Mouse (Mus musculus): Measurements from ENCODE around the gene Dock8.
A peak's percentile ranks its signal among the peaks of the same experiment; 100 is the strongest.

The Dock8 gene

DNA sequence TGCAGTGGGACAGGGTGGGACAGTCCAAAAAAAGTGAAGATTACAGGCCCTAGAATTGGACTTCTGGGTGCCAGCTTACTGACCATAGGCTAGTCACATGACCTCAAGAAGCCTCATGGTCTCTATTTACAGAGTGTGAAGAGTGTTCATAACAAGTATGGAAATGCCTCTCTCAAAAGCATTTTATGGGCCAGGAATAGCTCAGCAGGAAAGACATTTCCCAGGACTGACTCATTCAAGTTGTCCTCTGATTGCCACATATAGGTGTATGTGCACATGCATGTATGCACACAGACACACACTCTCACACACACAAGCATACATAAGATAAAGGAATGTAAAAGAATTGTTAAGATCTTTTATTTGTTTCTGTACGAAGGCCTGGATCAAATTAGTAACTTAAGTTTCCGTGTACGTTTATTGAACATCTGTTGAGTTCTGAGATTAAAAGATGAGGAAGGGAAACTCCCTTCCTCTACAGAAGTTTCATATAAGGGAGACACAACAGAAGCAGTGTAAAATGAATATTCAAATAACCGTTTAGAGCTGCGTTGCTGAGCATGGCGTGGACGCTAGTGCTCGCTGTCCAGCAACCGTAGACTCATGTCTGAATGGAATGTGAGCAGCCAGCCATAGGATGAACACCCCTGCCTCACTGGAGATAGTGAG is 63.0 kb downstream of the Dock8 start:
- DNase-seq (ENCODE audit: low read depth, low spot score), result no peak

DNA sequence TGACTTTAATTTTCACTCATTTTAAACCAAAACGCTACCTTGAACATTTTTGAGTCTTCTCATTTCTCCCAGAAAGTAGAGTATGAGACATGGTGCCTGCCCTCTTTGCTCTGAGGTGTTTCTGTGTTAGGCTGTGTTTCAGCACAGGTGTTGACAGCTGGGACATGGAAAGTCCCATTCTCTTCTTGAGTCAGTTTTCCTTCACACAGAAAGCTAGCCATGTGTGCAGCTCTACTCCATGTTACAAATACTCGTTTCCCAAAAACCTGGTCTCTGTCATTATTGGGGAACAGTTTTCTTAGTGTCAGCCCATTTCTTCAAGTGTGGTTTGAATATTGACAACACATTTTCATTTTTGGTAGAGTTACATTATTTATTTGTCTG is 63.5 kb downstream of the Dock8 start:
- no peak for DNase-seq (ENCODE audit: low read depth, low spot score)

- DNase-seq (ENCODE audit: low read depth, low spot score), result no peak
Measured at GRCm38 (mm10) chr19:25066229-25066628, 66.9 kb downstream of the Dock8 start.

DNA sequence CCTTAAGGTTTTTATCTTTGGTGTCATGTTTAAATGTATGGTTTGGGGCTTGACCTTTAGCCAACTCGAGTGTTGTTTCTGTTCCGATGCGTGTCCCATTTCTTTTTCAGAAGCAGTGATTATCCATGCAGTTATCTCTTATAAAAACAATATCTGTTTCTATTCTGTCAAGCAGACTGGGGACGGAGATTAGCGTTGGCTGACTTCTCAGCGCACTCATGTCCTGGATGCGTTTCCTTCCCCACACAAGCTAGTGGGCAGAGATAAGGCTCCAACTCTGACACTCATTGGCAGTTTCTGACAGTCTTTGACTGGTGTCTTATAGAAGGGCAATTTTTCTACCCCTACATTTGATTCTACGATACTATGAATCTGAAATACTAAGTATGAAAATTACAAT is 69.2 kb downstream of the Dock8 start:
- no peak for DNase-seq (ENCODE audit: low read depth, low spot score)

DNA sequence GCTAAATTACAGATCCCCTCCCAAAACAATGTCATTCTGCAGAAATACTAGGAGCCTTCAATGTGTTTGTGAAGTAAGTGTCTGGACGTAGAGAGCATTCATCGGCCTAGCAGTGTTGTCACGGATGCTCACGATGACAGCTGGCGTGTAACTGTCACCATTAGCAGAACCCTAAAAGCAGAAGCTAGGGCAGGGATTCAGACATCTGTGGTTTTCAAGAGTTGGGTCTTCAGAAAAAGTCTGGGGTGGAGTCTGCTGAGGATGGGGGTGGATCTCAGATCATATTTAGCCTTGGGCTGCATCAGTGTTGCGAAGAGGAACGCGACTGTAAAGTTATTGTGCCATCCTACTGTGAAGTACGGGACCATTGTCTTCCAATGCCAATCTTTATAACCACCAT is 73.2 kb downstream of the Dock8 start:
- DNase-seq (ENCODE audit: low read depth, low spot score), result no peak

- no peak for DNase-seq (ENCODE audit: low read depth, low spot score)
Measured at GRCm38 (mm10) chr19:25074741-25075140, 75.4 kb downstream of the Dock8 start.

- no peak for DNase-seq (ENCODE audit: low read depth, low spot score)
Measured at GRCm38 (mm10) chr19:25077636-25078035, 78.3 kb downstream of the Dock8 start.

- DNase-seq (ENCODE audit: low read depth, low spot score), result no peak
Measured at GRCm38 (mm10) chr19:25078130-25078529, 78.8 kb downstream of the Dock8 start.

GRCm38 (mm10) chr19:25080166-25080565 is 80.8 kb downstream of the Dock8 start:
- DNase-seq (ENCODE audit: low read depth, low spot score), result no peak

- DNase-seq (ENCODE audit: low read depth, low spot score), result no peak
Measured at GRCm38 (mm10) chr19:25082839-25083238, 83.5 kb downstream of the Dock8 start.

DNA sequence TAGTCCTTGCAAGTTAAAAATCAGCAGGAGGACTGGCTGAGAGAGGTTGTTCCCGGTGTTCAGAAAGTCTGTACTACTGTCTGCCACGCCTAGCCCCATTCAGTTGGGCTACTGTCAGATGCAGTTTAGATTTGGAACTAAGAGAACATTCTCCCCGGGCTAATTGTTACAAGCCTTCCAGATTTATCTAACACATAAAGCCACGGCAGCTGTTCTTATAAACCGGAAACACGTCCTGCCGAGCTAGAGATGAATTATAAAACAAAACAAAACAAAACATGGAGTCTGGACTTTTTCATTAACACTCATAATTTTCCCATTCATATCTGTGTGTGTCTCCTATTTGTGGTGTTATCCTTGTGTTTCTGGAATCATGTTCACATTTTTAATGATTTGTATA is 87.8 kb downstream of the Dock8 start:
- no peak for DNase-seq (ENCODE audit: low read depth, low spot score)

DNA sequence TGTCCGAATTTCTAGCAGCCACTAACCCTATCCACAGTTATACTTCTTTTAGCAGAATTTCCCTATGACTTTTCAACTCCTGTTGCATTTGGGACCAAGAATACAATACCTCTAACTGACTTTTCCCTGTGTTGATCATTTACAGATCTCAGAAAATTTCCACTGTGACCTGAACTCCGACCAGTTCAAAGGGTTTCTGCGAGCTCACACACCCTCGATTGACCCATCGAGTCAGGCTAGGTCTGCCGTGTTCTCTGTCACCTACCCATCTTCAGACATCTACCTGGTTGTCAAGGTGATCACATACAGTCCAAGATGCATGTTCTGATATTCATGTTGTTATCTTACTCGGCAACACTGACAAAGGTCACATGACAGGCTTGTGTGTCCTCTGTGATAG is 90.4 kb downstream of the Dock8 start:
- DNase-seq (ENCODE audit: low read depth, low spot score), result no peak

- DNase-seq (ENCODE audit: low read depth, low spot score), result no peak
Measured at GRCm38 (mm10) chr19:25095135-25095534, 95.8 kb downstream of the Dock8 start.

DNA sequence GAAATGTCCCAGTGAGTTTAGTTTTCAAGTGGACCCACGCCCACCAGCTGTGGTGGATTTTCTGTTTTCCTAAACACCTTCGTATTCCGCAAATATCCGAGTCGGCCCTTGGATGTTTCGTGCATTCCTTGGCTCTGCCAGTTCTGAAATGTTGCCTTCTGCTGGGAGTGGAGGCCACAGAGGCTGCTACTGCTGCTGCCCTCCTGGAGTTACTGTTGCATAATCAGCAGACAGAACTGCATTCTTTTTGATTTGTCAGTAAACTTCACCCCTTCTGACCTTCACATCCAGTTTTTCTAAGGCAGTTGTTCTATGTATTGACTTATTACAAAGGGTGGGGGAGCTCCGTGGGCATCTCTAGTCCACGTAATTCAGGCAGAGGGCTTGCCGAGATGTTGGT is 97.0 kb downstream of the Dock8 start:
- DNase-seq (ENCODE audit: low read depth, low spot score), result no peak

DNA sequence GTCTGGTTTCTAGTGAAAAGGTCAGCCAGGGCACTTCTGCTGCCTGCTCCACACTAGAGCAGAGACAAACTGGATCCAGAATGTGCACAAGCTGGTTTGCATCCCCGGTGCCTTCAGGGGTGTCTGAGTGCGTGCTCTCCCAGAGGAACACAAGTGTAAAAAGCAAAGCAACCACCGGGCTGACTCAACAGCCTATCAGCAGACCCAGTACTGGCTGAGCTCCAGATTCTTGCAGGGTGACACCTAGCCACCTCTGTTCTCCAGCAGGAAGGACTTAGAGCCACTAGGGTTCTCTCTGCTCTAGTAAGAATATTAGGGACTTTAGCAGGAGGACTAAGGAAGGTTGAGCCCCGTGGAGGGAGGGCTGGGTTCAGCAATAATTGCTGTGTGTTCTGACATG is 97.7 kb downstream of the Dock8 start:
- DNase-seq (ENCODE audit: low read depth, low spot score), result no peak

DNA sequence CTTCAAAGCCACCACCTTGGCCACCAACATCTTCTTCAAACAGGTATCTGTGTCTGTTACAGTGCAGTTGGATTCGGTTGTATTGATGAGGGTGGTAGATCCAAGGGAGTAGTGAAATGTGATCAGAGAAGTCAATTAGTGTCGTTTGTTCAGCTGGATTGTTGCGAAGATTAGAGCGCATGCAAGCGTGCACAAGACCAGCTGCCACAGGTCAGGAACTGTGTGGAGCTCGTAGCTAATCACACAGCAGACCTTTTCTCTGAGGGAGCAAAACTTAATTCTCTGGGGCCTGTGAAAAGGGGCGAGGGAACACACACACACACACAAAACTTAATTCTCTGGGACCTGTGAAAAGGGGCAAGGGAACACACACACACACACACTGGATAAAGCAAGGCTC is 98.2 kb downstream of the Dock8 start:
- no peak for DNase-seq (ENCODE audit: low read depth, low spot score)

DNA sequence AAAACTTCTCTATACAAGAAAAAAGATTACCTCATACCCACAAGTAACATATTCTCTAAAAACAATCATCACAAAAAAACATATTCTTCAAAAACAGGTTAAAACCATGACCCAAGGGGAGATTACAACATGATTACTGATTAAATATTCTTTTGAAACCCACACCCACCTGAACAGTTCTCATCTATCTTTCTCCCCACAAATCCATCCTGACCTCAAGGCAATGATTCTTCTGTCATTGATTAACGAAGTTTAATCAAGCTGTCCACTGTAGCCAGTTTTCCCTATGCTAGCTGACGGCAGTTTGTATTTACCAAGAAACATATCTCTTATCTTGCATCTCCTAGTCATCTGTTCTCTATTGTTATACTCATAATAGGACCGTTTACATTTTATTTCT is 98.6 kb downstream of the Dock8 start:
- DNase-seq (ENCODE audit: low read depth, low spot score), result no peak

DNA sequence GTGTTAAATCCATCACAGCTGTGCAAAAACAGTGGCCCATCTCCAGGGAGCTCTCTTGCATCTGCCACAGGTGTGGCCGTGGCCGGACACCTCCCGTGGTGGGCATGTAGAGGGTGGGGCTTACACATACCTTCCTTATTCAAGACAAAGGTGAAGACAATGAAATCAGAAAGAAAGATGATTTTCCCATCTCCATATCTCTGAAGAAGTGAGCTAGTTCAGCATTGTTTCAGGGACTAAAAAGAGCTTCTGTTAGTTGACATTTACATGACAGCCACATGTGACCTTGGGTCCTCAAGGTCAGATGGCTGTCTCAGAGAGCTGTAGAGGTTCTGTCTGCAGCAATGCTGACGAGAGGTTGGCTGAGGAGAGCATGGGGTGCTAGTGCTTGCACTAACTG is 99.6 kb downstream of the Dock8 start:
- DNase-seq (ENCODE audit: low read depth, low spot score), result no peak

DNA sequence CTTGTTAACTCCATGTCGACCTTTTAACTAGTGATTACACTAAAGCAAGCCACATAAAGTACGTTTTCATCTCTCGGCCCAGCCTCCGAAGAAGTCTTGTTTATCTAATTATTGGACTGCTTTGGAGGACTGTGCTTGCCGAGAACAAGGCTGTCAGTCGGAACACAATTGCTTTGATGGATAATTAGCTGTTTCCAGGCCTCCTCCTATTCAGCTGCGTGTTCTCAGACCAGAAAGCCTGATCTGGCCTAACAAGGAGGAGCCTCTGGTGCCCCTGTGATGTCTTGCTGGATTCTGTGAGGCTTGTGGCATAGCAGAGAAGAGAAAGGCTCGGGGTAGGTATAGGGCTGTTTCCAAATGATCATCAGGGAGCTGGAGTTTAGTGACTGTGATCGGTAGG is 106.3 kb downstream of the Dock8 start:
- no peak for DNase-seq (ENCODE audit: low read depth, low spot score)

DNA sequence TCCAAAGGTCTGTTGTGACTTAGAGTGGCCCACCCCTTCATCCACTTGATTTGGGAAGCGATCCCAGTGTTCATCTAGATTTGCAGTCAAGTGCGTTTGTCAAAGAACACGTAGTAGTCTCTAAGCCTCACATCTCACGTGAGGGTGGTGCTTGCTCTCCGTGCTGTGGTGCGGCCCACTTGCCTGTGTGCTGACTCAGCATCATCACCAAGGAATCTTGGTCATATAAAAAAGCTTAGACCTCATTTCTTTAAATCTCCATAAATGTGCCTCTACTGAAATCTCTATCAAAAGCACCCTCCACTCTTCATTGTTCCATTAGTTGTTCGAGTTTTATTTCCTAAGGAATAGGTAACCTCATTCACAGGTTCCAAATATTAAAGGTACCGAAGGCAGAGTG is 107.0 kb downstream of the Dock8 start:
- DNase-seq (ENCODE audit: low read depth, low spot score), result no peak

GRCm38 (mm10) chr19:25107417-25107816 is 108.1 kb downstream of the Dock8 start:
- DNase-seq (ENCODE audit: low read depth, low spot score), result peak; percentile 41

DNA sequence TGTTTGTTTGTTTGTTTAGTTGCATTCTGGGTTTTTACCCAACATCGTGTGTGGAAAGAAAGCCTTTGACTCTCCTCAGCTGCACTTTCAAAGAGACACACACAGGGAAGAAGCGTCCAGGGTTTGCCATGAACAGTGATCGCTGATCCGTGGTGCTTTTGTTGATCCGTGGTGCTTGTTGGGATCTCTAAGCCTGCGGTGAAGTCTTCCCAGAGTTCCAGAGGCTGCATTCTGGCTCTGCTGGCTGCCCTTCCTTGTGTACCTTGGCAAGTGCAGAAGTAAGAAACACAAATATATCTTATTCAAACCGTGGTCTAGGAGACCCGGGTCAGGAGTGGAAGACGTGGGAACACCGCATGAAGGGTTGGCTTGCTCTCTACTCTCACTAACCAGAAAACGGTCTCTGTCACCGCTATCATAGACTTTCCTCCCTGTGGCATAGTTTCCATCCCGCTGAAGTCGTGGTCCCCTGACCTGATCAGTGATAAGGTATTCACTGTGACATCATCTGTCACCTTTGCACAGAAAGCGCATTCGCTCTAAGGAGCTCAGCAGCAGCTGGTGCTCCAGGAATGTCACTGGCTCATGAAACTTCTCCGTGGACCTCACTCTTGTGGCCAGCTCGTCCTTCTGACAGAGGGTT is 112.4 kb downstream of the Dock8 start:
- DNase-seq (ENCODE audit: low read depth, low spot score), result no peak

GRCm38 (mm10) chr19:25116981-25117380 is 117.6 kb downstream of the Dock8 start:
- DNase-seq (ENCODE audit: low read depth, low spot score), result no peak

DNA sequence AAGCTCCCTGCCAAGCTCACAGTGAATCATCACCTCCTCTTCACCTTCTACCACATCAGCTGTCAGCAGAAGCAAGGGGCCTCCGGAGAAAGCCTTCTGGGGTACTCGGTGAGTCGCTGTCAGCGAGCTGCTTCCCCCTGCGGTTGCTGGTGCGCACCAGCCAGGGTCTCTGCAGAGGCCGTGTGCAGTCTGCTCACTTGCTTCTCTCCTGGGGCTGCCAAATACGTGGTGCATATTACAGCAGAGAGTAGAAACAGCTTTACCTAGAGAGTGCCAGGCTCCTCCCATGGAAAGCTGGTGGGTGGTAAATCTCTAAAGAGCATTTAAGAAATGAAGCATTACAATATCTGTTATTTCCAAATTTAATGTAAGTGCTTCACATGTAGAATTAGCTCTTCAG is 123.1 kb downstream of the Dock8 start:
- DNase-seq (ENCODE audit: low read depth, low spot score), result no peak
